Mouse (Mus musculus): ENCODE results near the gene Dbx2.

The Dbx2 gene

DNA sequence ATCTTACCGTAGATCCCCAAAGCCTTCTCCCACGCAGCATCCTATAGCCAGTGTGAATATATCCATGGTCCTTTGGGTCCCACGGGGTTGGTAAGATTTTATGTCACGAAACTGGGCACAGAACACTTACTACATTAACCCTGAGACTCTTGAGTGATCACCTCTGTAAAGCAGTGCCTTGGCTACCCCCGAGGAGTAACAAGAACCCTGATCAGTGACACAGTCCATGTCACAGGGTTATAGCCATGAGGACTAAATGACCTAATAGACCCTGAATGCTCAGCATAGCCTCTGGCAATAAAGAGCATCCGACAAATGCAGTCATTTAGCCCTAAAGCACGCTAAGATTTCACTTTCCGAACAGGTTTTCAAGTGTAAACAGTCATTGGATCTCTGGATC lies 33.0 kb downstream of the Dbx2 start:
- no peak for DNase-seq (ENCODE audit: low spot score)

DNA sequence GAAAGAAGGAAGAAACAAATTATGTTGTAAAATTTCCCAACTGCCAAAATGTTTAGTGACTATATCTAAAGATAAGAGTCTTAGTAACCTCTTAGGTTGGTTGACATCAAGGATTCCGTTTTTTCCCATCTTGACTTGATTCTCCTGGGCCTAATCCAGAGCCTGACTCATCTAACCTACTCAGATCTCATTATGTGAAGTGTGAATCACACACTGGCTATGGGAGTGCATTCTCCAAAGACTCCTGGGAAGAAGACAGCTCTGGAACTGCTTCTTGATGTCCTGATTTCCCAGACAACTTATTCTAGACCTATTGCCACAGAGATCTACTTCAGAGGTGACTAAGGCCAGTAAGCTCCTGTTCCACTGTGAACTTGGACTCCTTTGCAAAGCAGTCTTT lies 43.2 kb downstream of the Dbx2 start:
- no peak for DNase-seq (ENCODE audit: low spot score)

DNA sequence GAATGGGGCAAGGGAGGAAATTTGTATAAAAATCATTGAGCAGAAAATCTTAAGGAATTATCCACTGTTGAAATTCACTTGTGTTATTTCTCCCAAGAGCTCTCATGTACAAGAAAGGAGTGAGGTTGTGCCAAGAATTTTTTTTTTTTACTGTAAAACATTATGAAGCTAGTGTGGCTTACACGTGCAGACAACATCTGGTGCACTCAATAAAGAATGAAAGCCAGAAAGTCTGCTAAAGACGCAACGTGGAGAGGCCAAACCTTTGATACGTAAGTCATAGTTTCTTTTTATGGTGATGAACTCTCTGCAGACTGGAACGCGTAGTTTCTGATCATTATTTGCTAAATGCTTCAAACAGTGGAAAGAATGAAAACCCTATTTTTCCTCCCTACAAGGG lies 54.6 kb downstream of the Dbx2 start:
- DNase-seq (ENCODE audit: low spot score) = no peak

DNA sequence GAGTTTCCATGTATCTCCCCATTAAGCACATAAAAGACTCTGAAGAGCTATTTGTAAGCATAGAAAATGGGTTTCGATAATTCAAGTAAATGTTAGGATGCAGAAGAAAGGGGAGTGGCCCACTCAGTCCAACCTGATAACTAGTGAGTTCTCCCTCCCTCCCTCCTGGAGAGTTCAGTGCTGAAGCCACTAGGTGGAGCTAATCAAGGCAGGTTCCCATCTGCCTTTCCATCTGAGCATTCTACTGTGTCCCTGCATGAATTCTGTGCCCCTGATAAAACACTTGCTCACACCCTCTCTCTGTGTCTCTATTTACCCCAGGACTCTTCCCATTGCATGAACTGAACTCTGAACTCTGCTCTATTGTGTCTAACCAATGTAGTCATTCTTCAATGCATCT lies 57.1 kb downstream of the Dbx2 start:
- no peak for DNase-seq (ENCODE audit: low spot score)

DNA sequence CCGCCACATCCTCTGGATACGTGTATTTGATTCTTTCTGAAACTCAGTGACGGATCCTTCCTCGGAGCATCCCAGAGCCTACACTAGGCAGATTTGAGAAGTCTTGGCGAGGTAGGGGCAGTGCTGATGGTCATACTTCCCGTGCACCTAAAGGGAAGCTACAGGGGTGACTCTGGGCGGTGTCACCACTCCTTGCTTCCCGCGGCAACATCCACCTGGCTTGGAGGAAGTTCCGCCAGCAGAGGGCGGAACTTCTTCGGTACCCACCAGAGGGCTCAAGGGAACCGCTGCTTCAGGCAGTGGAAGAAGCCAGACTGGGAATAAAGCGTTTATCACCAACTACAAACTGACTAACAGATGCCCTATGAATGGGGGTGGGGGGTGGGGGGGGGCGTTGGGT lies 68.9 kb downstream of the Dbx2 start:
- DNase-seq (ENCODE audit: low spot score) = no peak

DNA sequence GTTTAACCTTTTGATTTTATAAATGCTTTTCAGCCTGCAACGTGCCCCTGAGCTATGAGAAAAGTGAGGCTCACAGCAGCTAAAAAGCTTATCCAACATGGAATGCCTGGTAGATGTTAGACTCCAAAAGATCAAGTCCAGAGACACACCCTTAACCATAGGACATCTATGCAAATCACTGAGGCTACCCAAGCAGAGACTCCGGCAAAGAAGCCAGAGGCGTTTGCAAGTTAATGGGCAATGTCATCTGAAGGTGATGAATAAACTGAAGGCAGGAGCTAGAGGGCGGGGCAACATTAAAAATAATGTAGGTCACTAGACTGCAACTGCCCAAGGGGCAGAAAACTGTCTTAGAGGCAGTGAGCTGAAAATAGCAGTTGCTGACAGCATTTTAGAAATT lies 70.9 kb downstream of the Dbx2 start:
- DNase-seq (ENCODE audit: low spot score) = no peak

DNA sequence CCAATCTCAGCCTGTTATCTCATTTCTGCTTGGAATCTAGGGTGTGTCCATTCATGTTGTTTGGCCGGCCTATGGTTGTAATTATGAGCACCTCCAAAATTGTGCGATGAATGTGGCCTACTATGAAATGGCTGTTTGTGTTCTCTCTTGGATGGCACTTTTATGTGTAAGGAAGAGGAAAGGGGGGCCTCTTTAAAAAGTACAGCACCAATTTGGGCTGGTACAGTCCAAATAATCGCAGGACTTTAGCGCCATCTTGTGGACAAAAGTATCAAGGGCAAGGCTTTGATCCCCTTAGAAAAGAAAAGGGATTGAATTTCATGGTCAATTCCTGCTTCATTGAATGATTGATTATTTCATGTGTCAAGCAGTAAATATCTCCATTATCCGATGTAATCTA lies 81.1 kb downstream of the Dbx2 start:
- peak; percentile 13 for DNase-seq (ENCODE audit: low spot score)
